Mouse (Mus musculus) WW6 (cell line): ENCODE results near the gene S100a6.

Experiments used
- DNase-seq: peaks from one replicate; pipeline ENCODE4 v3.0.0-alpha.2; 2013; ENCODE audit warnings: low read depth, low spot score

Gene S100a6

DNA sequence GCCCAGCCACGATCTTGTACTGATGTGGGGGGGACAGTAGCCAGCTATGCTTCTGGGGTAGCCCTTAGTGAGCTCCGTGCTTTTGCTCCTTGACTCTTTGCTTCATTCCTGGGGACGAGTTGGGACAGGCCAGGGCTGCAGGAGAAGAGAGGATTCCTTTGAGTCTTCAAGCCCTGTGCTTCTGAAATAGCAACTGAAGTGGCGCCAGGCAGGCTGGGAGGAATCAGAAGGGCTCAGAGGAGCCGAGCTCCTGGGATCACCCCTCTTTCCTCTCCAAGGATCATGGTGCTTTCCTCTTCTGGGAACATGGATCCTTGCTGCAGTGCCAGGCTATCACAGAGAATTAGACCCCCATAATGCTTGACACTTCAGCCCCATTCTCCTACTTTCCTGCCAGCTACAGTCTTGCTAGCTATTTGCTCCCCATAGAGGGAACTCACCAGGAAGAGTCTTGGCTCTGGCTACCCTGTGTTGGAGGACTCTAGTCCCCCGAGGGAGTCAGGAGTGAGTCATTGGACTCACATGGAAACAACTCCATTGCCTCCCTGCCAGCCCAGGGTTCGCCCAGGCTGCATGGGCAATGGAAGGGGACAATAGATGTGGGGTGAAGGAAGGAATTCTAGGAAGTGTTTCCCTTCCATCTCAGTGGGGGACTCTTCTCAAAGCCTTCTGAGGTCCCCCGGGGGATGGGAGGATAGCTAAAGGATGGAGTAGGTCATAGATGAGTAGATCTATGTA lies 12.1 kb upstream of the S100a6 start:
- no peak for DNase-seq

DNA sequence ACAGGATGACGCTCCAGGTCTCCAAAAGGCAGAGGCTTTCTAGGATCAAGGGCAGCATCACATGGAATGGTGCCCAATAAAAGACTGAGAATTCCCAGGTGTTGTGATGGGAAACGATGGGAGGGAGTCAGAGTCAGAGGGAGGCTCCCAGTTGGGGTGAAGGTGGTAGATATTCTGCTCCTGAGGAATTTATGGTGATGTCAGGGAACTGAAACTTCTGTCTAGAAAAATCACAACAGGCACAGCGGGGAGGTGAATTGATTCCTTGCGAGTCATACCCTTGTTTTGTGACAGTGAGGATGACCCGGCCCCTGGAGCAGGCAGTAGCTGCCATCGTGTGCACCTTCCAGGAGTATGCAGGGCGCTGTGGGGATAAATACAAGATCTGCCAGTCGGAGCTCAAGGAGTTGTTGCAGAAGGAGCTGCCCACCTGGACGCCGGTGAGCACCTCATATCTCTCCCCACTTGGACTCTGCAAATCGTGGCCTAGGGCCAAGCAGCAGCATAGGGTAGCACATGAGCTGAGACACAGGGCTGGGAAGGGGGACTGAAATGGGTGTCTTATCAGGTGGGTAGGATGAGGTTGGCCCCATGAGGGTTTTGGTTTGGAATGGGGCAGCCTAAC lies 11.1 kb upstream of the S100a6 start, which contains the start of gene Gm42674:
TSS of gene Gm42674 (plus strand) at position 419 of the 625 bp plus-strand sequence.
- no peak for DNase-seq

DNA sequence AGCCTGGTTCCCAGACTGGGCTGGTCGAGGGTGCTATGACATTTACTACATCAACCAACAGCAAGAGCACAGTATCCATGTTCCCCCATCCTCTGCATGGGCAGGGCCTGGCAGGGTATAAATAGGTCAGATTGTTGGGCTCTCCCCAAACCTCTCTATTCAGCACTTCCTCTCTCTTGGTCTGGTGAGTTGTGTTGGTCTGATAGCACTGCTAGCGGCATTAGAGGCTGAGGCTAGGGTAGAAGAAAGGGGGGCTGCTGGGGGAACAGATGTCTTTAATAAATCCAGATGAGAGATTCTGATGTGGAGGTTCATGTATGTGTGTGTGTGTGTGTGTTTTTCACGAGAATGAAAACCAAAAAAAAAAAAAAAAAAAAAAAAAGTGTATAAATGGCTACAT lies 9.1 kb upstream of the S100a6 start, which contains the start of gene S100a4:
TSS of gene S100a4 (plus strand) at position 149 of the 400 bp plus-strand sequence.
- DNase-seq: no peak

DNA sequence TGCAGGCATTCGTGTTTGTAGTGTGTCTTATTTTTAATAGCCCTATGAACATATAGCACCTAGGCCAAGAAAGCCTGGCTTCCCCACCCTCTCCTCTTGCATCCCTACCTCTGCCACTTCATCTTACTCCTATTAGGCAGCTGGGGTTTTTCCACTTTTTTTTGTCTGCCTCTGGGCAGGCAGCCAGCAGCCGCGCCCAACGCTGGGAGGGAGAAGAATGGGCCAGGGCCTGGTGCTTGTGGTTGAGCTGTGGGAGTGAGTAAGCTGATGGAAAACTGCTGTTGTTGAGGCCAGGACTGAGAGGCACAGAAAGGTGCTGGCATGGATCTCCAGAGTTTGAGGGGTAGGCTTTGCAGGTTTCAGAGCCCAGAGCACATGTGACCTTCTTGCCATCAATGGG lies 8.3 kb upstream of the S100a6 start:
- no peak for DNase-seq

DNA sequence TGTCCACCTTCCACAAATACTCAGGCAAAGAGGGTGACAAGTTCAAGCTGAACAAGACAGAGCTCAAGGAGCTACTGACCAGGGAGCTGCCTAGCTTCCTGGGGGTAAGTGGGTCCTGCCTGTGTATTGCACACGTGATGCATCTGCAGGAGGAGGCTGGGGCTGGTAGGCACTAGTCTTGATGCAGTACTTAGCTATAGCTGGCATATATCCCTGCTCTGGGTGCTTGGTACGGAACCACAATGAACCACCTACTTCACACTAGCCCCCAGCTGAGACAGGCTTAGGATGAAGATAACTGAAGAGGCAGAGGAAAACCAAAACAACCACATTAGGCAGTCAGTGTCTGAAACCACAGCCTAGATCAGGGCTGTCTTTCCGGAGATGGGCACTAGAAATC lies 7.6 kb upstream of the S100a6 start:
- DNase-seq: no peak

DNA sequence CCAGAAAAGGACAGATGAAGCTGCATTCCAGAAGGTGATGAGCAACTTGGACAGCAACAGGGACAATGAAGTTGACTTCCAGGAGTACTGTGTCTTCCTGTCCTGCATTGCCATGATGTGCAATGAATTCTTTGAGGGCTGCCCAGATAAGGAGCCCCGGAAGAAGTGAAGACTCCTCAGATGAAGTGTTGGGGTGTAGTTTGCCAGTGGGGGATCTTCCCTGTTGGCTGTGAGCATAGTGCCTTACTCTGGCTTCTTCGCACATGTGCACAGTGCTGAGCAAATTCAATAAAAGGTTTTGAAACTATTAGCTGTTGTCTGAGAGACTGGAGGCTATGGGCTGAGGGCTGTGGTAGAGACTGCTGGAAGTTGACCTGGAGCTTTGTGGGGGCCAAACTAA lies 6.9 kb upstream of the S100a6 start:
- no peak for DNase-seq

DNA sequence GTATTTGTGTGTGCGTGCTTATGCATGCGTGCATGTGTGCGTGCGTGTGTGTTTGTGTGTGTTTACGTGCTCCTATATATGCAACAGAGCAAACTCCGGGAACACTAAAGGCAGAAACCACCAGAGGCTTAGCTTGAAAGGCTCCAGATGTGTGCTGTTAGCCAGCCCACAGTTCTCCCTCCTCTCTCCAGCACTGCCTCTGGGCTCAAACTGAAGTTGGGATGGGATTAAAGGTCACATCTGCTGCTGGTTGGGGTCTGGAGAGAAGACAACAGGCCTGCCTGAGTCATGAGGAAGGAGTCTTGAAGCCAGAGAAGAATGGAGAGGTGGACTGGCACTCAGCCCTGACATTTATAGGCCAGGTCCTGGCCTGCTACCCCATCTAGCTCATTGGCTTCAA lies 6.5 kb upstream of the S100a6 start:
- no peak for DNase-seq

DNA sequence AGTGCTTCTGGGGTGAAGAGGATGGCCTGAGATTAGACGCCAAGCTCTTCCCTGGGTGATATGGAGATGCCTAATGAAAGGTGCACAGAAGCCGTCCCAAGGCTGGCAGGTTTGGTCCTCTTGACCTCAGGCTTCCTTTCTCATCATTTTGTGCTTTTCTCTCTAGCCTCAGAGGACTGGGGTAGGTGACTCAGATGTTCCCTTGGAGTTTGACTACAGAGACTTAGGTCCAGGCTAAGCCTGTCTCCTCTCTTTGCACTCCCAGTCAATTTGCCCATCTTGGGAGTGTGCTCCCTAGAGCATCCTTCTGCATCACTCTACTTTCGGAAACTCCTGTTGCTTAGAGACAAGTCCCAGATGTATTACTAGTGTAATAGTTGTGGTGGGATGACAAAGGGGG lies 5.3 kb upstream of the S100a6 start:
- no peak for DNase-seq

DNA sequence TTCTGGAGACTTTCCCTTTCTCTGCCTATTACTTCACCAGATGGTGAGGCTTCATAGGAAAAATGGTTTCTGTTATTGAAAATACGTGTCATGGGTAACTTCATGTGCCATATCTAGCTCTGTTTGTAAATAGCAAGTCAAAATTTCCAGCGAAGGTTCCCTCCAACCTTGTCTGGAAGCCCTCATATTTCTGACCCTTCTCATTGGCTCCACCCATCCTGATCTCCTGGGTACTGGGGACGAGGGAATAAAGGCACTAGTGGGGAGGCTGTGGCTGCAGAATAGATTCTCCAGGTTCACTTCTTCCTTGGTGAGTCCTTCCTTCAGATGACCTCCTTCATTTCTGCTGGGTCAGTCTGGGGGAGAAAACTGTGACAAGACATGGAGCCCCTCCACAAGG lies 4.5 kb upstream of the S100a6 start, which contains the start of gene S100a5:
TSS of gene S100a5 (plus strand) at position 301 of the 400 bp plus-strand sequence.
- DNase-seq: no peak

DNA sequence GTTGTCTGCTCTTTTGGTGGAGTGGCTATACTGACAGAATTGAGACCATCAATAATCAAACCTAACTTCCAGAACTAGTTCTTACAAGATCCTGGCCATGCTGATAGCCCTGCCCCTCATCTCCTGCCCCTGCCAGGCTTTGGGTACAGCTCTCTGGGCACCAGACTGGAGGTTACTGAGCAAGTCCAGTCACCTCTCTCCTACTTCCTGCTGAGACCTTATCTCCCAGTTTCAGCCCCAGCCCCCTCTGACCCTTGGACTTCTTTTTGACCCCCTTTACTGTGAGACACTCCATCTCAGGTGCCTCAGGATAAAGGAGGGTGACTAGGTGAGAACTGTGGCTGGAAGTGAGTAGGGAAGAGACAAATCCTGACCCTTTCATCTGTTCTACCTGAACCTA lies 3.6 kb upstream of the S100a6 start:
- no peak for DNase-seq

DNA sequence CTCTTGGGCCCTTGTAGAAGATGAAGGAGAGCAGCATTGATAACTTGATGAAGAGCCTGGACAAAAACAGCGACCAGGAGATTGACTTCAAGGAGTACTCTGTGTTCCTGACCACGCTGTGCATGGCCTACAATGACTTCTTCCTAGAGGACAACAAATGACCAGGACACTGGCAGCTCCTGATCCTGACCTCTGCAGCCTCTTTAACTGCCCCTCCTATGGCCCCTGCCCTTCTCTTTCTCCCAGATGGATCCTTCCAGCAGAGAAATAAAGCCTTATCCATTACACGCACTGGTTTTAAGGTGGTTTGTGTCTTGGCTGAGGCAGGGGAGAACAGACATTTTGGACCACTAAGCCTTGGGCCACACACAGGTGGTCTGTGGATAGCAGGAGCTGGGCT lies 1.2 kb upstream of the S100a6 start:
- no peak for DNase-seq

DNA sequence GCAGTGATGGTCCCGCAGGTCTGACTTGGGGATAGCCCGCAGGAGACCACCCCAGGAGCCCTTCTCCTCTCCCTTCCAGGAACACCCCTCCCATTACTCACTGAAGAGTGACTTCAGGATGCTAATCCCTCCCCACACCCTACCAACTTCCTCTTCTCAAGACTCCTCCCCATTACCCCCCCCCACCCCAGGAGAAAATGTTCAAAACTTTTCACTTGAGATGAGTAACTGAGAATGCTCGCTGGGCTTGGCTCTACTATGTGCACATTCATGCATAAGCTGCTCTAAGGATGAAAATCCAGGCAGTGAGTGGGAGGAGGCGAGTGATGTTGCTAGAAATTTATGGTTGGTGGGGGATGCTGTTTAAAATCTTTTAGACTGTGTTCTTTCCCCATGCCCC lies 621 bp upstream of the S100a6 start:
- DNase-seq: no peak

DNA sequence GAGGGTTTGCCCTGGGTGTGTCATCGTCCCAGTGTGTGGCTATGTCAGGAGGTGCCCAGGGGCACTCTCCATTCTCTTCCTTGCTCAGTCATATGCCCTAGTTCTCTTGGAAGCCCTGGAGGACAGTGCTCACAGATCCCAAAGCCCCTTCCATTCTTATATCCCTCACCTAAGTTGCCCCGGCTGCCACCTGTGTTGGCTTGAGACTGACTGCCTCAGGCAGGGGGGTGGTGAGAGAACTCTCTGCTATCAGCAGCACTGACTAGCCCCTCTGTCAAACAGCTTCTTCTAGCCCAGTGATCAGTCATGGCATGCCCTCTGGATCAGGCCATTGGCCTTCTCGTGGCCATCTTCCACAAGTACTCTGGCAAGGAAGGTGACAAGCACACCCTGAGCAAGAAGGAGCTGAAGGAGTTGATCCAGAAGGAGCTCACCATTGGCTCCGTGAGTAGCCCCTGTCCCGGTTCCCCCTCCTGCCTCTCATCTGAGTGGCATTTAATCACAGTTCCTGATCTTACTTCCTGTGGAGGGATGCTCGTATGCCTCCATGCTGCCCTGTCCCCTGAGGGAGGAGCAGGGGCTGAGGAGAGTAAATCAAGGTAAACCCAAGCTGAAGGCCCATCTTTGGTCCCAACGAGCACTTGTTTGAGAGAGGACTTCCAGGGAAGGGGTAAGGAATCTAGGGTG lies 922 bp downstream of the S100a6 start:
- no peak for DNase-seq

DNA sequence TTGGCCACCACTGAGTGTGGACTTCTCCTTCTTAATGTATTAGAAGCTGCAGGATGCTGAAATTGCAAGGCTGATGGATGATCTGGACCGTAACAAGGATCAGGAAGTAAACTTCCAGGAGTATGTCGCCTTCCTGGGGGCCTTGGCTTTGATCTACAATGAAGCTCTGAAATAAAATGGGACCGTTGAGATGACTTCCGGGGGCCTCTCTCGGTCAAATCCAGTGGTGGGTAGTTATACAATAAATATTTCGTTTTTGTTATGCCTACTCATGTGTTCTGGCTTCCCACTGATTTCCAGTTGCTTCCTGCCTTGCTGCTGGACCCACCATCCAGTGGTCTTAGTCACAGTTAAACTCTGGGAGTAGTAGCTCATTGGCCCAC lies 1.5 kb downstream of the S100a6 start:
- no peak for DNase-seq

DNA sequence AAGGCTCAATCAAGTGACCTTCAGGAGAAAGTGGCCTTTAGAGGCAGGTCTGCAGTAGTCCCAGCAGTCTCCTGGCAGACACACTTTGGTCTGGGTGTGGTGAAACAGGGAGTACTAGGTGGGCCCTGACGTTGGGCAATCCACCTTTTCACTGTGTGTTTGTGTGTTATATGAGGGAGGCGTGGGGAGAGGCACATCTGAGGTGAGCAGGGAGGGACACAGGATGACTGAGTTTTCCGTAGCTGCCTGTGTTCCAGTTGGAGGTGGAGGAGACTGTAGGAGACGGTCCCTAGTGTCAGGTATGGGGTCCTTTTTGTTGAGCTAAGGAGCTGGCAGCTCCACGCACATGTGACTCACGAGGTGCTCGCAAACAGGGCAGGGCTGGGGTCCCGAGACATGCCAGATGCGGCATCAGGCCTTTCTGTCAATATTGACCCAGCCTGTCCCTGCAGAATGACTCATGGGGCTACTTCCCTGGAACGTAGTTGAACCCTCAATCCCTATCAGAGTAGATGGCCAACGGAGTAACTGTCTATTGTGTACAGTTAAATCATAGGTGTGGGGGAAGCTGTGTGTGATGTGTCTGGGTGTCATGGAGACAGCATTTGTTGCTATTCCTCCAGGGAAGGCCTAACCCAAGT lies 2.0 kb downstream of the S100a6 start:
- no peak for DNase-seq

DNA sequence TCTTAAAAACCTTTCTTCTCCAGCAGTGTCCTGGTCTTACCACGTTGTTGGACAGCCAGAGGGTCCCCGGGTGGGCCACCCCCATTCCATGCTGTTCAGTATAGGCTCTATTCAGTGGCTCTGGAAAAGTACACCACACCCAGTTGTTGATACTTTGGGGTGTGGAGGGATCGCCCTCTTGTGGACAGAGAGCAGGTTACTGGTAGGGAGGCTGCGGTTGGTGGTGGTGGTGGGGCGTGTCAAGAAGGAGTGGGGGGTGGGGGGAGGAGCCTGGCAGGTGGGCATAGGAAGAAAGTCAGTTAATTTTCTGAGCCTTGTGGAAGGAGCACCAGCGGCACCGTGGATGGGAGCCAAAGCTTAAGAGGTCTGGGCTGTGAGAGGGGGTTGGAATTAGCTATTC lies 2.7 kb downstream of the S100a6 start:
- DNase-seq: peak; percentile 42

DNA sequence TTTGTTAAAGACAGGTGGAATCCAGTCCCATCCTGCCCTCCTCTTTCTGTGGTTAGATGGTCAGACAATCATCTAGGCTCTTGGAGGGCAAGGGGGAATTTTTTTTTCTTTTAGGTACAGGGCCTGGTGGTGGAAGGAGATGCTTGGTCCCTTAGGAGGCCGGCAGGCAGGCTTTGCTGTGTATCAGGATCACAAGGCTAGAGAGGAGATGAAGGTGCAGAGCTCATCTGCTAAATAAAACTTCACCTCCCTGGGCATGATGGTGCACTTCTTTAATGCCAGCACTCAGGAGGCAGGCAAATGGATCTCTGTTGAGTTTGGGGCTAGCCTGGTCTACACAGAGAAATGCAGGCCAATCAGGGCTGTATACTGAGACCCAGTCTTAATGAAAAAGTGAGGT lies 3.2 kb downstream of the S100a6 start:
- DNase-seq: no peak

DNA sequence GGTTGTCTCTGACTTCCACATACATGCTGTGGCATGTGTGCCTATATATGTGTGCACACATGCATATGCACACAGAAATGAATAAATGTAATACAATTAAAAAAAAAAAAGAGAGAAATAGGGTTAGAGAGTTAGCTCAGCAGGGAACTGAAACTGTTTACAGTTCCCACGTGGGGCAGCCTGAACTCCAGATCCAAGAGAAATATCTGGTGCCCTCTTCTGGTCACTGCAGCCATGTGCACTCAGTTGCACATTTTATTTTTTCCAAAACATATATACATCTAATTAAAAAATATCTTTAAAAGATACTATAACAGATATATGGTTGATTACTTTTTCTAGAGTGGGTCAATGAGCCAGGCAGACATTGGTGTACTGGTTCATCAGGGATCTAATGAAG lies 4.9 kb downstream of the S100a6 start:
- no peak for DNase-seq

DNA sequence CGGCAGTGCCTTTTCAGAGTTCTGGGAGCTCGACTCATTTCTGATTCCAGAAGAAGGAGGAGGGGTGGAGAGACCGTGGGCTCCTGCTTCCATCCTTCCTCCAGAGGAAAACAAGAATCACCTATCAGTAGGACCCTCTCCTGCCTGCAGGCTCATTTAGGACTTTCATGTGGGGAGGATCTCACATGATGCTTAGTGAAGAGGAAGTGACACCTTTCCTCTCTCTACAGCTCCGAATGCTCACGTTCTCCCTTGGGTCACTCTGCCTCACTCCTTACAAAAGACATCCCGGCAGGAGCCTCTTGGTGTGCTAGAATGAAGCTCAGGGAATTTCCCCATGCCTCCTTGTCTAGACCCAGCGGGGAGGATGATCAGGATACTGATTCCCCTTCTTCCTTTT lies 8.9 kb downstream of the S100a6 start:
- DNase-seq: no peak

DNA sequence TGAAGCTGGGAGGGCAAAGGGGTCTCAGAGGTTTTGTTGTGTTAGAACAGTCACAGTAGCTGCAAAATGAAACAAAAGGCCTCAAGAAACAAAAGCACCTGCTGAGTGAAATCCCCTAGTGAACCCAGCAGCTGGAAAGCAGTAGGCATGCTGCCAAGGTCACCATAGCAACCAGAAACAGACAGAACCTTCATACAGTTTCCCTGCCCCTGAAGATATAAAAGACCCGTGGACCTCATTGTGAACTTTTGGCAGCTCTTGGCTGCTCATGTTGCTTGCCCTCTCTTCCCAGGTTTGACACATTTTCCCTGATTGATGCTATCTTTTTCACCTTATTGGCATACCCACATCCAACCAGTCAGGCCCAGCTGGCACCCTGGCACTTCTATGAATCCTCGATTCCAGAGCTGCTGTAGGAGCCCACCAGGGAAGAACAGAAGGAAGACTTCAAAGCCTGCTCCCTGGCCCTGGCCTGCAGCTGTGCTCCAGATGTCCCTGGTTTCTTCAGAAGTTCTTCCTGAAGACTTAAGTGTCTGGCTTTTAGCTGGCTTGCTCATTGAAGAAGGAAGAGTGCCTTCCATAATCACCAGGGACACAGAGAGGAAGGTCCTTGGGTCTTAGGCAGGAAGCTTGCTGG lies 10.9 kb downstream of the S100a6 start:
- DNase-seq: no peak

DNA sequence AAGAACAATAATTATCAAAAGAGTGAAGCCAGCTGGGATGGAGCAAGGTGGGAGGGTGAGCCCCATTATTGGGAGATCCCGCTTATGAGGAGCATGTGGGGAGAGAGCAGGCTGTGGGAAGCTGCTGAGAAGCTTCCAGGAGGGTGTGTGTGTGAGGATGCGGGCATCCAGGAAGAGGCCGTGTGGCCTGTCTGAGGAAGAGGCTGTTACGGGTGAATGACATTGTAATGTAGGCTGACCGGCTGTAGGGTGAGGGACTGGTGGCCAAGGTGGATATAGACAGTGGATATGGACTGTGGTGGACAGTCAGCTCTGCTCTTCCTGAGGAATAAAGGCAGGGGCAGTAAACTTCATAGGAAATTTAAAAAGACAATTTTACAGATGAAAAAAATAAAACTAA lies 12.8 kb downstream of the S100a6 start:
- no peak for DNase-seq
